Mouse (Mus musculus) heart, adult 8-10 months (tissue): ENCODE measurements around the gene Defb26. TPM values are rescaled to one million over a fixed set of nuclear protein-coding genes. Genes with fewer than 3 reads are reported as not detected.

Experiments used
- DNase-seq: peaks from one replicate; pipeline ENCODE4 v3.0.0; 2022; ENCODE audit warnings: low spot score
- total RNA-seq, 4 experiments: library from RNA; stranded (reverse); gene quantifications; 2 replicates each; pipeline ENCODE4 v1.2.4; 2022

Defb26 gene
- total RNA-seq: not detected

DNA sequence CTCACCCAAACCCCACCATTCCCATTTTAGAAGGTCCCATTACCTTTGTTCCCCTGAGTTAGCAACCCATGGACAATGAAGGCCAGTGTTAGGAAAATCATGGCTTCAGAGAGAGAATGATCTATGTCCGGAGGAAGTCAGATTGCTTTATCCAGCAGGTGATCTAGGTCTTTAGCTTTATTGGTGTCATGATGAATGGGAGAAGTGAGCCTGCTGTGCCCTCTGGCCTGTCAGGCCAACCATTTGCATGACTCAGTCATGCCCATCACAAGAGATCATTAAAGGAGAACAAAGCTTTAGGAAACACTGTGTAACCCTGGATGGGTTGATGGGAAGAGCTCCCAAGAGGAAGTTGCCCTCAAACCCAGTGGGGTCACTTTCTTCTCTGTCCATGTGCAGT lies at the start of gene Defb26:
TSS of gene Defb26 (minus strand) at position 101 of the 400 bp plus-strand sequence.
- no peak for DNase-seq

DNA sequence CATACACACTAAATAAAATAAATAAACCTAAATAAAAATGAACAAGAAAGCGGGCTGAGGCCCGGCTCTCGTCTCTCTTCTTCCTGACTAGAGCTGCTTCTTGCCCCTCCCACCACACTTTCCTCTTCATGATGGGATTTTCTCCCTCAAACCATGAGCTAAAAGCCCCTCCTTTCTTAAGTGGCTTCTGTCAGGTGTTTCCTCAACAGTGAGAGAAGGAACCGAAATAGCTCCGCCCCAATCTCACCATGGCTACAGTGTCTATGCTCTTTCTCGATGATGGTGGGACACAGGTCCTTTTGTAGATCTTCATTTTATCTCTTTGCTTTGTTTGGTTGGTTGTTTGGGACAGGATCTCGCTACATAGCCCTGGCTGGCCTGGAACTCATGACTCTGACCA lies 45.2 kb upstream of the Defb26 start:
- DNase-seq: no peak

DNA sequence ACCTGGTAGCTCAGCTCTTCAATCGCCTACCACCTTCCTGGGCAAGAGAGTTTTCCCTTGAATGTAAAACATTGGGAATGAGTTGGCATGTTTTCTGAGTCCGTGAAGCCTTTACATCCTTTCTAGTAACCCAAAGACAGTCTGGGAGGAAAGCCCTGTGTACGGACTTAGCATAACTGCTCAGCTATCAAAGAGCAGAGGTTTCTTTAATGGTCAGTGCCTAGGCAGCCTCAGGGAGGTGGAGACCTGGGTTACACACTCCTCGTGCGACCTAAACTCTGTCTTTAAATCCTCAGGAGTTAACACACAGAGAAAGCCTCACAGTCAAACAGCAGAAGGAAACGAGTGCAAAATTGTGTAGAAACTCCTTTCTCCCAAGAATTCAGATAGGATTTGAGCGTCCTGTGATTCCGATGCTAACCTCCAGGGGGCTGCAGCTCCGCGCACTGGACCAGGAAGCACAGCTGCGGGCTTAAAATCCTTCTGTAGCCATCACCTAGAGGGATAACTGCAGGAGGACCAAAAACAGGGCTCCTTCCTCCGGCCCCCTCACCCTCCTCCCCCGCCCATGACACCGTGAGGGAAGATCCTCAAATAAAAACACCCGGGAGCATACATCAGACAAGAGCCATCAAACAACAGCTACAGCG lies 42.4 kb upstream of the Defb26 start:
- DNase-seq: peak; percentile 13

DNA sequence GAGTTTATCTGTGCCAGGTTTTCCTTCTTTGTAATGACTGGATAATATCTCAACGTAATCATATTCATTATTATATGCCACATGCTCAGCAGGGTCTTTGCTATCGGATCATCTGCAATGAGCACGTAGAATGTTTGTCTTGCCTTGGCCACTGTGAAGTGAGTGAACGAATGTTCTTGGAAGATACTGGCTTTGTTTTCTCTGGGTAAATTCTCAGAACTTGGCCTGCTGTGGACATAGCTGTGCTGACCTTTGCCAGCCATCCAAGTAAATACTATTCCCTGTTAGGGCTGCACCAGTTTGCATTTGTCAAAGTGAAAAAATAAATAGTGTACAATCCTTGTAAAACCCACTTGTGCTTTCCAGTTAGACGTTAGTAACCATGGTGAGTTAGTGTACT lies 36.6 kb upstream of the Defb26 start:
- no peak for DNase-seq

DNA sequence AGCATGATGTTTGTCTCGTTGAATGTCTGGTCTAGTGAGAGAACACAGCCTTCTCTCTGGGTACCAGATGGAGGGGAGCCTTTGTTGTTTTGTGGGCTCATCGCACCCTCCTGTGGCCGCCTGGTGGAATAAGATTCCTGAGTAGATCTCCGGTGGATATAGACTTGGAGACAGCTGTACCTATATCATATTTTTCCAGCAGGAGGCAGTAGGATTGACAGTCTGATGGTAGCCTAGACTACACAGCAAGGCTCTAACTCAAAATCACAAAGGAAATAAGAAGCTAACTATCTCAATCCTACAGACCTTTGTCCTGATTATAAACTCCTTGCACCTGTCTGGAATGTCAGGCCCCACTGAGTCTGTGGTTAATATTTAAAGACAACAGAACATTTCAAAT lies 33.2 kb upstream of the Defb26 start:
- no peak for DNase-seq

DNA sequence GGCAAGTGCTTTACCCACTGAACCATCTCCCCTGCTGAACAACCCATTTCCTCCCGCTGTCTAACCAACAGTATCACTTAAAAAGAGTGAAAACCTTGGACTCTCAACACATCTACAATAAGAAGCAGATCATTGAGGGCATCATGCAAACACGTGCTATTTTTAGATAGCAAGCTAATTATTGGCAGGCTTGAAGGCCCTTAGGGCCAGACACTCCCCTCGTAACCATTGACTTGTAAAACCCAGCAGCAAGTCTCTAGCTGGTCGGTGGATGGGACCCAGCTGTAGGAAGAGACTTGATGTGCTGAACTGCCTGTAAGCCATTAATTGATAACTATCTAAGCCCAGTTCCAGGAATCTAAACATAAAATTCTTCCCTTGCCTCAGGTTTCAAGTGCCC lies 32.0 kb upstream of the Defb26 start:
- no peak for DNase-seq

DNA sequence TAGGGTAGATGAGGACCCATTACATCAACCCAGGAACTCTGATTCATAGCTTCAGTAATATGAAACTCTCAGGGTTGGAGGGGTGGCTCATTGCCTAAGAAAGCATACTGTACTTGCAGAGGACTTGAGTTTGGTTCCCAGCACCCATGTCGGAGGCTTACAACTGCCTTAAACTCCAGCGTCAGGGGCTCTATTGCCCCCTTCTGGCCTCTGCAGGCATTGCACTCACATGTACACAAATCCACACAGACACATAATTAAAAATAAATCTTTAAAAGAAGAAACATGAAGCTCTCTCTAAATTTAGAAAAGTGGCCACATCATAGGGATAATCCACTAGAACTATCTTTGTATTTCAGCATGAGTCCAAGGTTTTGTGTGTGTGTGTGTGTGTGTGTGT lies 31.4 kb upstream of the Defb26 start:
- no peak for DNase-seq

DNA sequence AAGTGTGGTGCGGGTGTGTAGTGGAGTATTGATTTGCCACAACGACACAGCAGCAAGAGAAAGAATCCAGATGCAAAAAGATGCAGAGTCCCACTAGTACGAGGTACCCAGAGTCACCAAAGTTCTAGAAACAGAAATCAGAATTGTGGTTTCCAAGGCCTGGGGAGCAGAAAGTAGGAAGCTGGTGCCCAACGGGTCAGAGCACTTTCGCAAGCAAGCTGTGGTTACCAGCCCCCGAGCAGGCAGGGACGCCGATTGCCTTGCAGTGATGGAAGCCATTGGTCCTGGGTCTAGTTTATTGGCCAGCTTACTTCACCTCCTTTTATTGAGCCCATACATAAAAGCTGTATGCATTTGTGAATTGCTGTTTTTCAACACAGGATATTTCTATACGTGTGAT lies 30.5 kb upstream of the Defb26 start:
- no peak for DNase-seq

DNA sequence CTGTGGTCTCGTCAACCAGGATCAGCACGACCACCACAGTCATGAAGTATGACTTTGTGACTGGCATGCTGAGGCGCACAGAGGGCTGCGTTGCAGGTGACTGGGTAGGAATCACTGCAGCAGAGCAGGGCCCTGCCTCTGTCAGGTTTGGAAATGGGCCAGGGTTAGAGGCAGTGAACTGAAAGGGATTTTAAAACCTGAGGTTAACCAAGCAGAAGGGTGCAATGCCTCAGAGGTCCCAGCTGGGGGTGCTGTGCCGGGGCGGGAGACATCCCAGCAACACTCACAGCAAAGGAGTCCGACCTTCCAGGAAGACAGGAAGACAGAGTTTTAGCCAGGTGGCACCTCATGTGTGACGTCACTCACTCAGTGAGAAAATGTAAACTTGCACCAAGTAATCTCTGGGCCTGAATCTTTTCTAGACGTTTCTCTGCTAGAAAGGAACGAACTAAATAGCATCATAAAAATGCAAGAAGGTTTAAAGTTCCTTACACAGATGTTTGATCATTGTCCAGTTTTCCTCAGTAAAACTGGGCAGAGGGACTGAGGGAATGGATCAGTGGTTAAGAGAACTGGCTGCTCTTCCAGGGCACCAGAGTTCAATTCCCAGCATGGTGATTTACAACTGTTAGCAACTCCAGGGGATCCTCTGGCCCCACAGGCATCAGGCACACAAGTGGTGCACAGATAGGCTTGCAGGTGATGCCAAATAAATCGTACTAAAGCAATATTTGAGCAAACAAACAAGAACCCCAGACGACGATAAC lies 28.6 kb upstream of the Defb26 start, which contains the start of gene Defb29:
TSS of gene Defb29 (minus strand) at position 155 of the 767 bp plus-strand sequence.
- DNase-seq: no peak

DNA sequence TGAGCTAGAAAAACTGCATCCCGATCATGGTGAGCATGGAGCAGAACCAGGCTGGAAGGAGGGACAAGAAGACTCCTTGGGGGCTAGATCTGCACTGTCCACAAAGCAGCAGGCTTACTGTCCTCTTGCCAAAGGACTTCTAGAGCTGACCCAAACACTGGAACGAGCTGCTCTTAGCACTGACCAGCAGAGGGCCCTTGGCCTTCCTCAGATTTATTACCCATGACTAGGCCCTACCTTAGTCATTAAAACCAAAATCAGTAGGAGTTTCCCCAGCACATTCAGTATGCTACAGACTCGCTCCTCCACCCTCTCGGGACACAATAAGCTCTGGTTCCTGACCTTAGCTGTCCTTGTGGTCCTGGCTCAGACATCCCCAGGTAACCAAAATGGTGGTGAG lies 6.5 kb upstream of the Defb26 start, which contains the start of gene Defb28:
TSS of gene Defb28 (plus strand) at position 275 of the 400 bp plus-strand sequence.
- DNase-seq: no peak

DNA sequence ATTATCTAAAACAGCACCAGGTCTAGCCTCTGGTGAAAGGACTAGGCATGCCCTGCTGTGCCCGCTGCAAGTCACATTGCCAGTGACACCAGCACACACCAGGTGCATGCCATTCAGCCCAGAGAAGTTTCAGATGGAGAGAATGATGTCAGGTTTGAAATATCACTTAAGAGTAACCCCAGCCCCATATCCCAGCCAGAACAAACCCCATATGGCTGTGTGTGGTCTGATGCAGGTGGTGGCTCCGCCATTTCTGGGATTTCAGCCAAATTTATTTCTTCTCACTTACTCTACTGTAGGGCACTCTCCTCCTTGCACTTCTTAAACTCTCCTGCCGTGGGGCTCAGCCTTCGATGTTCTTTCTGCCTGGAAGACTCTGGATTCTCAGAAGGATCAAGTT lies 4.6 kb upstream of the Defb26 start:
- no peak for DNase-seq

DNA sequence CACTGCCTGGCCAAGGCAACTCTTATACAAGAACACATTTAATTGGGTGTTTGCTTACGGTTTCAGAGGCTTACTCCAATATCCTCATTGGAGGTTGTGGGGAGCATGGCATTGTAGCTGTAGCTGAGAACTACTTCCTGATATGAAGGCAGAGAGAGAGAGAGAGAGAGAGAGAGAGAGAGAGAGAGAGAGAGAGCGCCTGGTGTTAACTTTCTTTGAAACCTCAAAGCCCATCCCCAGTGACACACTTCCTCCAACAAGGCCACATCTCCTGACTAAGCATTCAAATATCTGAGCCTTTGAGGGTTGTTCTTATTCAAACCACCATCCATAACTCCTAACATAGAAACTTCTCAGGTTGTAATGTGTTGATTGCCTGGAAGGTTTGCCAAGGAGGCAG lies 7.5 kb downstream of the Defb26 start:
- no peak for DNase-seq

DNA sequence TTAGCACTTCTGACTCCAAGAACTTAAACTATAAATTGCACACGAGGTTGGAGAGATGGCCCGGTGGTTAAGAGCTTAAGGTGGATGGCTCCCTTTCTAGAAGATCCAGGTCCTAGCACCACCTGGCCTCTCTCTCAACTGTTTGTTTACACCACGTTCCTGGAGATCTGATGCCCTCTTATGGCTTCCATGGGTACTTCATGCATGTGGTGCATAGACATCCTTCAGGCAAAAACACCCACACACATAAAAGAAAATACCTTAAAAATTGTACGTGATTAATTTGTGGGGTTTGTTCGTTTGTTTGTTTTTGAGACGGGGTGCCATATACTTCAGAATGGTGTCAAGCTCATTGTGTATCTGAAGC lies 10.6 kb downstream of the Defb26 start:
- DNase-seq: no peak

DNA sequence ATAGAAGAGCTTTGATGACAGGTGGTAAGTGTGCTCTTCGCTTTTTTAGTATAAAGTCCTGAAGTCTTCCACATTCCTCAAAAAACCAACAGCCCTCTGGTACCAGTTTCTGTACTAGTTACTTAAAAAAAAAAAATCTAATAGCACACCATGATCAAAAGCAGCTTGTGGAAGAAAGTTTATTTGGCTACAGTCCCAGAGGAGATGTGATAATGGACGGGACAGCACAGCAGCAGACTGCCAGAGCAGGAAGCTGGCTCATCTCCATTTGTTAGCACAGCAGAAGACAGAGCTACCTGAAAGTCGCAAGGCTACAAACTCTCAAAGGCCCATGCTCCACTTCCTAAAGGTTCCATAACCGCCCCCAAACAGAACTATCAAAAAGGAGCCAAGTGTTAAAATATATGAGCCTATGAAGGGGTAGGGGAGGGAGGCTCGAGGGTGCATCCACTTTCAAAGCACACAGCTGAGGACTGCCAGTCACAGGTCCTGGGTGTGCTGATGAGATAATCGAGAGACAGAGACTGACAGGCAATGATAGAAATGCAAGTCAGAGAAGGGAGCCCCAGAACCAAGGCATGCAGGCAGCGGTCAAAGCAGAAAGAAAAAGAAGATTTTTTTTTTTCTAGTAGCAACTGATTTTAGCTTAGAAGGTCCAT lies 11.2 kb downstream of the Defb26 start:
- DNase-seq: no peak

DNA sequence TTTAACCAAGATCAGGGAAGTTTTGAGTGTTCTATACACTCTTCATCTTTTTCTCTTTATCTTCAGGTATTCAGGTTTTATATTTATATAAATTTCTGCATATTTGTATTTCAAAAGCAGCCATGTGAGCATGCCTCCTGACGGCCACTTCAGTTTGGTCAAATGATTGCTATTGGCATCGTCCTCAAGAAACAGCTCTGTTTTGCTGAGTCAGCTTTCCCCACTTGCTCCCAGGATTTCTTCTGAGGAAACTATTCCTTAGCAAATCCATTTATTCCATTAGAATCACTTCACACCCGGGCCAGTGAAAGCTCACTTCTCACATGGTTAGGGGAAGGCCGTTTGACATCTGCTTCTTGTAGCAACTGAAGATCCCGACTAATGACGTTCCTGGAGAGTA lies 13.5 kb downstream of the Defb26 start:
- no peak for DNase-seq

DNA sequence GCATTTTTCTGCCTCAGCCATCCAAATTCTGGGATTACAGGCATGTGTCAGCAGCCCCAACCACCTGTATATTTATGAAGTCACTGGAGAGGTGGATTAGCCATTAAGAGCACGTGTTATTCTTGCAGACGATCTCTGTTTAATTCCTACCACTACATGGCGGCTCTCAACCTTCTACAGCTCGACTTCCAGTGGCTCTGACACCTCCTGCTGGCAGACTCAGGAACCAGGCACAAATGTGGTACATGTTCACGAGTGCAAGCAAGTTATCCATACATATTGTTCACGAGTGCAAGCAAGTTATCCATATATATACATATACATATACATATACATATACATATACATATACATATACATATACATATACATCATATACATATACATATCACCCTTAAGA lies 18.3 kb downstream of the Defb26 start:
- no peak for DNase-seq

DNA sequence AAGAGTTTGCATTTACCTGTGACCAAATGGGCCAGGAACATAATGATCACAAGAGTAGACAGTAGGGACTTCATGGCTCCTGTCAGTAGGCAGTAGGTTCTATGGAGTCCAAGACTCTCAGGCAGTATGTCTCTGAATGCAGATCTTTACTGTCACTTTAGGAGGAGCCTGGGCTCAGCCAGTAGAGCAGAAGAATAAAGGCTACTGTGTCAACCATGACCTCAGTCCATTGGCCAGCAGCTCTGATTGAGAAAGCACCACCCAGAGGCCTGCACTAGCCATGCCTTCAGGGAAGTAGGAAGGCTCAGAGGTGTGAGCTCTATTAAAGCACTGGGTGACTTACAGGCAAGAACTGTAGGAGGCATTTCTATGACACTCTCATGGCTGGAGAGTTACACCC lies 21.5 kb downstream of the Defb26 start, which contains the start of gene Defb22:
TSS of gene Defb22 (minus strand) at position 101 of the 400 bp plus-strand sequence.
- DNase-seq: no peak

DNA sequence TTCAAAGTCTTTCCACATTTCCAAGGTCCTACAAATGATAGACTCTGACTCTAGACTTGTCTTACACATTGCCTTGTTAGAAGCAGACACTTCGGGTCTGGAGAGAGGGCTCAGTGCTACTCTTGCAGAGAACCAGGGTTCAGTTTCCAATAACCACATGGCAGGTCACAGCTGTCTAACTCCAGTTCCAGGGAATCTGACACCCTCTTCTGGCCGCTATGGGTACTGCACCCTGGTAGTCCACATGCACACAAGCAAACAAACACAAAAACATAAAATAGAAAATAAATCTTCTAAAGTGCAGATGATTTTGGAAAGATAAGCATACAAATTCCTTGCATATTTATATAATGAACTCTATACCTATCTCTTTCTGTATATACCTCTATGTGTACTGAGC lies 24.5 kb downstream of the Defb26 start:
- DNase-seq: no peak

DNA sequence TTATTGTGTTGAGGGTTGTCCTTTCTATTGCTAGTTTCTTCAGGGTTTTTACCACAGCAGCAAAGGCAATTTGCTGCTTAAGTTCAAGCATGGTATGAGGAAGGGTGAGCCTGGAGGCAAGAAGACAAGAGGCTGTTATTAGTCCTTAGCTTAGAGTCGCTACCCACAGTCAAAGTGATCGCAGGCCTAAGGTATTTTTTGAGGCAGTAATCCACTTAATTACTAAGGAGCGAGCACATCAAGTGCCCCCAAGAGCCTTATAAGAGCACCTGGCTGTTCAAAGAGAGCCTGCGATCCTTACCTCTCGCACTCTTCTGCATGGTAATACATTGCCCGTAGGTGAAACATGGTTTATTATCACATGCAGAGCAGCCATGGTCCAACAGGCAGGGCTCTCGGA lies 29.8 kb downstream of the Defb26 start:
- DNase-seq: no peak

DNA sequence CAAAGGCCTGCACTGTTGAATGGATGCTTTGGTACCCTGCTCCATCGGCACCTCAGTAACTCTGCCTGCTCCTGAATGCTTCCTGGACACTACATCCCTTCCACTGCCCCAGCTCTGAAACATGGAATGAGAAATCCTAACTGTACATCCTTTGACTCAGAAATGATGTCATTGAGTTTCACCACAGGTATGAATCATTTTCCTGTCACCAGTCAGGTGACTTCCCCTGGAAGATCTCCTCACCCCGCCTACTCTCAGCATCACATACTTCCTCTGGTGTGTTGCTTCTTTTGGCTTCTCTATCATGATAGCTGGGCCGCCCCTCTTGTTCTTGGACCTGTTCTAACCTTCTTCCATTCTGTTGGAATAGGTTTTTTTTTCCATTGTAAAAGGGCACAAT lies 30.6 kb downstream of the Defb26 start:
- DNase-seq: no peak

DNA sequence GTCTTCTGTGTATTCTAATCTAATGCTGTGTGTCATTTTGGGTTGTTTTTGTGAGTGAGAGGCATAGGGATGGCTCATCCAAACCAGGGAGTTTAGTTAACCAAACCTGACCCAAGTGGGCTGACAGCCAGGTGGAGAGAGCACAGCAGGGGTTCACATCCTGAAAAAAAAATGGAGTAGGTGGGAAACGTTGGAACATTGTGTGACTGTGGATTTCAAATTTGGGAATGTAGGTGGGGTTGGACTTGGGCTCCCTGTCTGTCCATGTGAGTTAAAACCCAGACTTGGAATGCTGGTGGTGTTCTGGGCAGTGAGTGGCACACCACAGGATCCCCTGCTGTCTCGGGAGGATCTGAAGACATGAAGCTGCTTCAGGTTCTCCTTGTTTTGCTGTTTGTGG lies 34.7 kb downstream of the Defb26 start, which contains the start of gene Defb20:
TSS of gene Defb20 (plus strand) at position 301 of the 400 bp plus-strand sequence.
- DNase-seq: no peak

DNA sequence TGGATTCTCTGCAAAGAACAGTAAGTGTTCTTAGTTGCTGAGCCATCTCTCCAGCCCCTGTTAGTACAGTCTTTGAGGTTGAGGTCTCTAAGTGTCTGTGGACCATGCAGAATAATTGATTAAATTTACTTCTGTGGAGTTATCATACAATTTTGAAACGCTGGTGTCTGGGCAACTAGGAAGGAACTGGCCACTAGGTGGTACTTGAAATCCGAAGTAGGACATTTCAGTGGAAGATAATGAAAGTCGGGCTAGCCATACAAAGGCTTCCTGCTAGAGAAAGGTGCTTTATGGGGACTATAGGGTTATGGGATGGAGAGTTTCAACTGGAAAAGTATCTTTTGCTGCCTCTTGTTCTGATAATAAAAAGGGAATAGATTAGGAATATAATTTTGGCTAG lies 39.1 kb downstream of the Defb26 start:
- DNase-seq: no peak

DNA sequence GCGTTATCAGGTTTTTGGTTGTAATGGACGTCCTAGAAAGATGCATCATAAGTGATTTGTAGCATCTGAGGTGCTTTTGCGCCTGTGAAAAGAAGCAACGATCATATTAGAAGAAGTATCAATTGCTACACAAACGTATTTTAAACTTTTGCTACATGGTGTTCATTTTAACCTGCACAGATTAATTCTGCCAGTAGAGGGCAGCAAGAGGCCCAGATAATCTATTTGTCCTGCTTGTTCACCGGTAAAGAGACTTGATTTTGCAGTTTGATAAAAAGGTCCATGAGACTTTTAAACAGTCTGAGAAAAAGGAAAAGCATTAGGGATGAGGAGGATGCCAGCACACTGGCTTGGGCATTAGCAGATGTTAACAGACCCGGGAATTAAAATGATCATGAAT lies 40.5 kb downstream of the Defb26 start:
- DNase-seq: peak; percentile 10
